Mouse (Mus musculus) hindbrain, embryonic 16.5 days (tissue): ENCODE measurements at regions not wholly inside any gene's neighbourhood (a gene's known extent, or its start where the extent isn't known, plus 50 kb on each side); places are given as distances from the start of the nearest gene placed in this dataset.

Experiments
- ATAC-seq: fragments of 200-750 bp; cut with Nextera tagmentation; 2 replicates; pipeline ENCODE4 v1.8.0; 2017; ENCODE audit warnings: moderate TSS enrichment, moderate library complexity
- H3K27ac ChIP-seq: fragments of 300-500 bp; sonication (generic); 2 replicates; pipeline ENCODE4 v1.5.1; 2014; ENCODE audit warnings: low read depth, mild to moderate bottlenecking, control low read depth, low read length, moderate library complexity
- H3K27me3 ChIP-seq: fragments of 300-500 bp; sonication (generic); replicated peaks from 2 replicates; pipeline ENCODE4 v1.6.1; 2014; ENCODE audit warnings: low read length; ENCODE audit not compliant: control insufficient read depth, insufficient read depth
- H3K36me3 ChIP-seq: fragments of 300-500 bp; sonication (generic); 2 replicates; pipeline ENCODE4 v1.6.1; 2014; ENCODE audit warnings: mild to moderate bottlenecking, low read length, moderate library complexity, mixed read lengths; ENCODE audit not compliant: control insufficient read depth, insufficient read depth
- H3K4me1 ChIP-seq: fragments of 300-500 bp; sonication (generic); 2 replicates; pipeline ENCODE4 v1.6.1; 2014; ENCODE audit warnings: low read depth, low read length; ENCODE audit not compliant: control insufficient read depth, insufficient read depth
- H3K4me2 ChIP-seq: fragments of 300-500 bp; sonication (generic); 2 replicates; pipeline ENCODE4 v1.6.1; 2014; ENCODE audit warnings: mild to moderate bottlenecking, low read length, control low read depth, moderate library complexity
- H3K4me3 ChIP-seq: fragments of 300-500 bp; sonication (generic); 2 replicates; pipeline ENCODE4 v1.5.1; 2014; ENCODE audit warnings: mild to moderate bottlenecking, low read length, control low read depth, moderate library complexity
- H3K9ac ChIP-seq: fragments of 300-500 bp; sonication (generic); 2 replicates; pipeline ENCODE4 v1.6.1; 2014; ENCODE audit warnings: low read depth, mild to moderate bottlenecking, control low read depth, low read length, moderate library complexity
- H3K9me3 ChIP-seq: fragments of 300-500 bp; sonication (generic); 2 replicates; pipeline ENCODE4 v1.6.1; 2014; ENCODE audit warnings: mild to moderate bottlenecking, low read length, moderate library complexity; ENCODE audit not compliant: control insufficient read depth
- WGBS: fragments of 180-500 bp; shearing (Covaris S2); extraction: QIAGEN DNeasy Blood & Tissue Kit; methylation state at CpG from one replicate; pipeline ENCODE4 v1.1.7; 2014; 5-methylcytosine and 5-hydroxymethylcytosine counted together

DNA sequence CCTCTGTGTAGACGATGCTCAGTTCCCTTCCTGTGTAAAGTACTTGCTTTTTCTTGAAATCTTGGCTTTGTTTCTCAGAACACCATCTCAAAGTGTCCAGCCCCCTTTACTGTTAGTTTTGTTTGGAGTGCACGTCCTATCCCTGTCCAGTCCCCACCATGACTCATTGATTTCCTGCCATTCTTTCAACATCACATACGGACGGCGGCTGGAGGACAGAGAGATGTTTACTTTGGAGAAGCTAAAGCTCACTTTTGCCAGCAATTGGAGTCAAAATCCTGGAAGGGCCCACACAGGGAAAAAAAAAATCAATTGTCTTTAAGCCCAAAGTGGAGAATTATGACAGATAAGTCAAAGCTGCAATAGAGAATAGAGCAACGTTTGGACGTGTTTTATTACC is 51.8 kb downstream of the Gm5426 start:
- H3K9me3 ChIP-seq = 0 out of 2 replicates have a peak, but pooled peaks cover 2% of the 10 kb centered on the region
- peak overlapping the region; percentile 12; the same call in 1 of the 2 replicates for H3K27ac ChIP-seq
- no peaks in the 10 kb centered on the region; the same call in 1 of the 2 replicates for H3K4me1 ChIP-seq
- no peak overlapping the region for H3K9ac ChIP-seq
- no peaks in the 10 kb centered on the region for H3K36me3 ChIP-seq
- WGBS = 50% methylated on average over 7 of the region's 7 CpGs
- H3K27me3 ChIP-seq = no peaks in the 10 kb centered on the region
- H3K4me2 ChIP-seq = no peak overlapping the region
- no peak overlapping the region for H3K4me3 ChIP-seq
- ATAC-seq = no peak

DNA sequence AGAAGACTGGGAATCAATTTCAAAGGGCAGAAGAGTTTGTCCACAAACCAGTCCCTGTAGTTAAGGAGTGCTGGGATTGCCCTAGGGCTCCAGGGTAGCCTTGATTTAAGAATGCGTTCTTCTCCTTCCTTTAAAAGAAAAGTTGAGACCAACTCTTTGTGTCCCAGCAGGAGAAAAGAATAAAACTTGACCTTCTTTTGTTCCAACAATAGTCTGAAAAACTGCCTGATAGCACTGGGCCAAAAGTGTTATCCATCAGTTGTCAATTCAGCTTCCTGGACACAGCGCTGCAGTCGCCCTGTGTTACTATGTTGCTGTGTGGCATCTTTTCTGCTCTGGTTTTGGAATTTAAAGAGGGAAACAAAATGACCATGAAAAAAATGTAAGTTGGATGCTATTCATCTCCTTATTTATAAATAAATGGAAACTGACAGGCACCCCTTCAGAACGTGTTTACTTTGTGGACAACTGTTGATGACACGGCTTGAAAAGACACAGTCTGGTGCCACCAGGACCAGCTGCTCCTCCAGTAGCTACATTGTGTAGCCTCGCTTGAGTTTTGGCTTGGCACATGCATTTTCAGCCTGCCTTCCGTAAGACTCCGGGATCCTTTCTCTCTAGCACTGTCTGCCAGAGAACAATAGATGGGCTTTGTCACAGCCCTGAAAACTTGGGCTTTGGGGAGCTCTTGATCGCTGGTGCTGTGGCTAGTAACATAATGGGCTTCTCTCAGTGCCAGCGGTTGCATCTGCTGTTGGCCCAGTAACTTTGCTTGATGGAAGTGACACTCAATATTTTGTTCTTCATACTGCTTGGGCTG is 54.0 kb downstream of the Gm5426 start:
- ATAC-seq = peak; percentile 95
- Histone ChIP-seq H3K4me2 (no peak overlapping the region), H3K4me3 (no peak overlapping the region), H3K27me3 (no peaks in the 10 kb centered on the region), H3K27ac (no peak overlapping the region), H3K36me3 (no peaks in the 10 kb centered on the region), H3K4me1 (no peaks in the 10 kb centered on the region; the same call in 1 of the 2 replicates), H3K9ac (no peak overlapping the region), H3K9me3 (no peaks in the 10 kb centered on the region)
- WGBS = 15% methylated on average over 10 of the region's 10 CpGs

DNA sequence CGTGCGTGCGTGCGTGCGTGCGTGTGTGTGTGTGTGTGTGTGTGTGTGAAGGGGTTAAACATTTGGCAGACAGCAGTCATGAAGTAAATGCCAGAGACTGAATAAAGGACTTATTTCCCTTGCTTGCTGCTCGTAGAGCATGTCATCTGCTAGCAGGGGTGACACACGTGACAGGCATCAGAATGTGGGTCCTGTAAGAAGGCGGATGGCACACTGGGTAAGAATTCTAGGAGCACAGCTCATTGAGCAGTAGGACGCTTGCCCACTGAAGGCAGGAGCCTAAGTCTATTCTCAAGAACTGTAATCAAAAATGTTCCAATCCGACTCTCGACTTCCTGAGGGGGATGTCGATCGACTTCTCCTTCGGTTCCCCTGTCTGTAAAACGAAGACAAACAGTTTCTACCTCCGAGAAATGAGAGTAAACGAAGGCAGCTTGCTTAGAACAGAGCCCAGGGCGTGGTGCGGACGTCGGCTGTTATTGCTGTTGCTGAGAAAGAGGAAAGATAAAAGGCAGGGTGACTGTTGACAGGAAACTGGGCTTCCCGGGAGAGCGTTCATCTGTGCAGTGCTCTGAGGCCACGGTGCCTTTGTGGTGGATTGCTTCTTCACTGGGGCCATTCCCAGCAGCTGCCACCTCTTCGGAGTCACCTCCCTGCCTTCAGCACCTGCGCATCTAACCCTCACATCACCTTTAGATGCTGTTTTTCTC is 64.7 kb downstream of the Gm5426 start:
- Histone ChIP-seq H3K9me3 (no peaks in the 10 kb centered on the region), H3K9ac (peak overlapping the region; percentile 17; the same call in 1 of the 2 replicates), H3K4me3 (no peak overlapping the region), H3K27ac (no peak overlapping the region), H3K4me1 (no peaks in the 10 kb centered on the region), H3K27me3 (no peaks in the 10 kb centered on the region; the same call in 1 of the 2 replicates), H3K36me3 (no peaks in the 10 kb centered on the region), H3K4me2 (peak overlapping the region; percentile 10; the same call in 1 of the 2 replicates)
- WGBS = 68% methylated on average over 27 of the region's 27 CpGs
- ATAC-seq = 0 out of 2 replicates have a peak, but pooled peaks have one; percentile 64

DNA sequence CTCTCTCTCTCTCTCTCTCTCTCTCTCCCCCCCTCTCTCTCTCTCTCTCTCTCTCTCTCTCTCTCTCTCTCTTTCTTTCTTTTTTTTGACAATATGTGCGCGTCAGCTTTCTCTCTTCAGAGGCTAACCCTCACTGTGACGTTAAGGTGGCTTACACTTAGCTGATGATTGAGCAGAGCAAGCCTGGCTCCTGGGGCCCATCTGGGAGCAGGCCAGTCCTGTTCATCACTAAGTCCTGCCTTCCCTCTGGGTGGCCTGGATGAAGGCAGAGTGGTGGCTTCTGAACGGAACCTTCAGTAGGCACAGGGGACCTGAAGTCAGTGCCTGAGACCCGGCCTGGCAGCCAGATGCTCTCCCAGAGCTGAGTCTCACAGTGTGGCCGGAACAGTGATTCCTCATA is 65.5 kb downstream of the Gm5426 start:
- H3K4me1 ChIP-seq = no peaks in the 10 kb centered on the region
- ATAC-seq = no peak

DNA sequence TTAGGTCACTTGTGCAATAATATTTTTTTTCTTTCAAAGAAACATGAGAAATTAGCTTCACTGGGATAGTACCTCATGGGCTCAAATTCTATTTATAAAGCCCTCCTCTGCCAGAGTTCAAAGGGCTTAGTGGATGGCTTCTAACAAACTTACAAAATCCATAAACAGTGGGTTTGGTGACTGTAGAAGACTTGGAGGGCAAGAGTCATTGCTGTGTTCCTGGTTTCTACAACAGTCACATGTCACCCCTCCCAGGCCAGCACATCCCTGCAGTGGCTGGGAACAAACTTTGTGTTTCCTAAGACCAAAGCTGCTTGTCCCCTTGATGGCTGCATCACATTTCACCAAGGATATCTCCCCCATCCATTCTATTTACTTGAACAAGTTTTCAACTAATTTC is 66.5 kb downstream of the Gm5426 start:
- H3K27me3 ChIP-seq = no peaks in the 10 kb centered on the region; the same call in 1 of the 2 replicates
- no peak overlapping the region for H3K9ac ChIP-seq
- H3K4me1 ChIP-seq = no peaks in the 10 kb centered on the region
- H3K9me3 ChIP-seq = no peaks in the 10 kb centered on the region
- no peaks in the 10 kb centered on the region for H3K36me3 ChIP-seq
- no peak for ATAC-seq
- no peak overlapping the region for H3K4me3 ChIP-seq
- no peak overlapping the region for H3K4me2 ChIP-seq
- no peak overlapping the region for H3K27ac ChIP-seq

More for the DNA sequence above, 65.5 kb downstream of the Gm5426 start:
- Histone ChIP-seq H3K27me3 (no peaks in the 10 kb centered on the region; the same call in 1 of the 2 replicates), H3K4me3 (no peak overlapping the region), H3K36me3 (no peaks in the 10 kb centered on the region), H3K27ac (no peak overlapping the region), H3K9me3 (no peaks in the 10 kb centered on the region), H3K4me2 (no peak overlapping the region), H3K9ac (no peak overlapping the region)
- WGBS = 60% methylated on average over 6 of the region's 6 CpGs

DNA sequence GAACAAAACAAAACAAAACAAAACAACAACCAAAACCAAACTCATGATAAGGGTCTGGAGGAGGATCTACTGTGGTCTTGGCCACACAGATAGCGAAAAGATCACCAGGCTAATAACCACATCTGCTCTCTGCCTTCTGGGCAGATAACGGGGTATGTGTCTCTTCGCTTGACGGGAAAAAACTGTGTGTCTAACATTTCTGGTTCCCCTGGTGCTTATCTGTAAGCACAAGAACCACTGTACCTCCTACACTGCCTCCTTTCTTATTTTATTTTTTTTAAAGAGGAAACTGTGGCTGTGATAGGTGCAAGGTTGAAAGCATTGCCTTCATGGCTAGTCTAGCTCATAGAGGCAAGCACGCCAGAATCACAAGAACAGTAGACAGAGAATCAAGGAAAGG is 67.8 kb downstream of the Gm5426 start:
- ATAC-seq = no peak
- WGBS = 87% methylated on average over 5 of the region's 5 CpGs

DNA sequence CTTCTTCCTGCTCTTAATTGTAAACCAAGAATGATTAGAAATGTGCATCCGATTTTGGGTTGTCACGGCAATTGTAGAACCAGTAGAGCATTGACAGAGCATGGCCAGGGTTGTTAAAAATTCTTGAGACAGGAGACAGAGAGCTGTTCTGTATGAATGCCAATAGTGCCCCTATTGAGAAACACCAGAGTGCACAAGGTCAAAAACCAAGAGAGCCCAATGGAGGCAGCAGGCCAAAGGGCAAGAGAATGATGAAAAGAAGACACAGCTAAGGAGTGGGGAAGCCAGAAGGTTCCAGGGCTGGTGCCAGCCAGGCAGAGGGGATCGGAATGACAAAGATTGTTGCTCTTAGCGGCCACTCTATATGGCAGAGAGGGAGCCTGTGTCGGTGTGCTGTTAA is 72.8 kb downstream of the Gm5426 start:
- no peak overlapping the region for H3K9ac ChIP-seq
- H3K27ac ChIP-seq = no peak overlapping the region
- H3K9me3 ChIP-seq = no peaks in the 10 kb centered on the region
- H3K27me3 ChIP-seq = no peaks in the 10 kb centered on the region; the same call in 1 of the 2 replicates
- H3K4me1 ChIP-seq = no peaks in the 10 kb centered on the region
- no peak overlapping the region for H3K4me3 ChIP-seq
- ATAC-seq = no peak
- 62% methylated on average over 5 of the region's 5 CpGs for WGBS
- H3K36me3 ChIP-seq = no peaks in the 10 kb centered on the region
- no peak overlapping the region for H3K4me2 ChIP-seq

More for the DNA sequence above, 67.8 kb downstream of the Gm5426 start:
- no peak overlapping the region for H3K4me3 ChIP-seq
- H3K9me3 ChIP-seq = no peaks in the 10 kb centered on the region
- H3K36me3 ChIP-seq = no peaks in the 10 kb centered on the region
- H3K9ac ChIP-seq = no peak overlapping the region
- no peaks in the 10 kb centered on the region; the same call in 1 of the 2 replicates for H3K27me3 ChIP-seq
- H3K27ac ChIP-seq = no peak overlapping the region
- no peaks in the 10 kb centered on the region for H3K4me1 ChIP-seq
- no peak overlapping the region for H3K4me2 ChIP-seq

DNA sequence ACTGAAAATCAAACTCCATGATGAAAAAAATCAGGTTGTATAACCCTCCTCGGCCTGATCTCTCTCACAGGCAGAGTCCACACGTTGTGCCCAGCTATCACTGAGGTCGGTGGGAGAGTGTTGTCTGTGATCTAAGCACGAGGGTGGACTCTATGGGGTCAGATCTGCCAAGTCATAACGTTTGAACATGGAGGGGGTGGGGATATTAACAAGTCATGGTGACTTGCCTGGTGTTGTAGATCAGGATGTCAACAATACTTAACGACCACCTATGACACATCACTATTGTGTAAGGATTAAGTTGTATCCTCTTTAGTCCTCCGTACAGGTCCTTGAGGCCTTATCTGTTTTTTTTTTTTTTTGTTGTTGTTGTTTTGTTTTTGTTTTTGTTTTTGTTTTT is 74.8 kb downstream of the Gm5426 start:
- Histone ChIP-seq H3K27ac (no peak overlapping the region), H3K4me2 (no peak overlapping the region), H3K27me3 (no peaks in the 10 kb centered on the region), H3K36me3 (no peaks in the 10 kb centered on the region), H3K4me3 (no peak overlapping the region), H3K4me1 (no peaks in the 10 kb centered on the region), H3K9ac (no peak overlapping the region), H3K9me3 (no peaks in the 10 kb centered on the region)
- ATAC-seq = no peak
- 81% methylated on average over 7 of the region's 7 CpGs for WGBS

DNA sequence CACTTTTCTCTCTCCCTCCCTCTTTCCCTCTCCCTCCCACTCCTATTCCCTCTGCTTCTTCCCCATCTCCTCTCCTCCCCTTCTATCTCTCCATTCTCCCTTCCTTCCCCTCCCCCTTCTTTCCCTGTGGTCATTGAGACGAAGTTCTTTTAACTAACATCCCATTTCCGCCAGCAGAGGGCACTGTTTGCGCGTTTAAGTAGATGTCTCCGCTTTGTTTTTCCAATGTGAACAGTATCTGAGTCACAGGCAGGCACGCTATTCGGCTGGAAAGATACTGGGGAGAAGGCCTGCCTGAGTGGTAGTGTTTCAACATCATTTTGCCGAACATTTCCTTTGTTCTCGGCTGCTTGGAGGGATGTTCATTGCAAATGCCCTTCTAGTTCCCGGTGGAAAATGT is 77.5 kb downstream of the Gm5426 start:
- no peak overlapping the region for H3K4me3 ChIP-seq
- H3K27ac ChIP-seq = 0 out of 2 replicates have a peak overlapping the region, but pooled peaks have one; percentile 9
- H3K9me3 ChIP-seq = no peaks in the 10 kb centered on the region
- ATAC-seq = peak; percentile 95
- WGBS = under 1% methylated on average over 10 of the region's 10 CpGs
- H3K9ac ChIP-seq = no peak overlapping the region; the same call in 1 of the 2 replicates
- H3K4me2 ChIP-seq = no peak overlapping the region
- H3K36me3 ChIP-seq = no peaks in the 10 kb centered on the region
- H3K27me3 ChIP-seq = no peaks in the 10 kb centered on the region
- no peaks in the 10 kb centered on the region for H3K4me1 ChIP-seq
